Comparison of ENCODE assay signal across 17 mouse cellular contexts in the genomic region with DNA sequence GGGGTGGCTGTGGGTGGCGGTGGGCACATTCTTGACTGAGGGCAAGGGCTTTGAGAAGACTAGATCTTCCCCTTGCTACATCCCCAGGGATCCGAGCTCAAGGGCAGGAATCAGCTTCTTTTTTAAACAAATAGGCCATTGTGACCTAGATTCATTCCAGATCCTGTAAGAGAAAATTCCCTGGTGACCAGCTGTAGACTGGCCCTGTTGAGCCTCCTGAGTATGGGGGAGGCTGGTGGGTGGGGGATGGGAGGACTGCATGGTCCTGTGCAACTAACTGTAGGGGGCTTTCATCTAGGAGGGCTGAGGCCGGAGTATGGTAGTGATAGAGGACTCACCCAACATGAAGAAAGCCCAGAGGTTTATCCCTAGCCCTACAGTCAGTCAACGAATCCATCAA. TPM values are rescaled to one million over a fixed set of nuclear protein-coding genes. Genes with fewer than 3 reads are reported as not detected.
DNase-seq lines count a peak whose midpoint lies in the region; ATAC-seq and TF ChIP-seq lines count a peak whose summit lies in the region.
"Had no signal": no experiment of that assay in that cellular context is flagged by ENCODE, and none has a peak within 500 bp of the region (broad histone marks: within the 10 kb centered on the region; RNA-seq: fewer than 3 reads in every experiment).

No protein-coding gene starts in this region.

- no peak for DNase-seq in heart, embryonic 10.5 days (ENCODE audit: low spot score)
- no peak for DNase-seq in heart, adult 11 months
- no peak for DNase-seq in kidney, postnatal 0 days (ENCODE audit: low spot score)
- no peak for DNase-seq in kidney, postnatal 14 days
- no peak for DNase-seq in limb, embryonic 10.5 days (ENCODE audit: low spot score)
- no peak for DNase-seq in thymus, postnatal 14 days
- DNase-seq in urinary bladder, postnatal 36 days (ENCODE audit: low spot score in 2 of 2) = no peak
- DNase-seq: adrenal gland, adult 2 months; cerebellum, adult 2 months; heart, postnatal 4 days; kidney, adult 2 months; liver, postnatal 0 days; spleen, adult 18-20 months had no signal

- H3K9ac ChIP-seq in kidney, postnatal 0 days (ENCODE audit: low read depth, low read length) = 0 out of 2 replicates have a peak overlapping the region, but pooled peaks have one; percentile 18
- H3K9ac ChIP-seq: heart, embryonic 12.5 days; limb, embryonic 15.5 days; liver, postnatal 0 days; midbrain, embryonic 12.5 days had no signal

- 69% methylated on average over 4 of the region's 4 CpGs for WGBS in heart, embryonic 10.5 days
- 69% methylated on average over 4 of the region's 4 CpGs for WGBS in kidney, postnatal 0 days
- WGBS in limb, embryonic 10.5 days = 79% methylated on average over 4 of the region's 4 CpGs

- TF ChIP-seq CTCF in kidney, postnatal 0 days (IDR thresholded peaks at IDR 0.05; ENCODE audit: low read depth) = no peak
- no peak for TF ChIP-seq CTCF in E14TG2a.4 (conservative IDR thresholded peaks at IDR 0.05; ENCODE audit: low read length)

- H3K4me3 ChIP-seq in heart, embryonic 10.5 days = no peak overlapping the region
- H3K4me3 ChIP-seq in kidney, postnatal 0 days (replicated peaks; ENCODE audit: low read depth, low read length) = no peak overlapping the region
- H3K4me3 ChIP-seq in E14TG2a.4 (replicated peaks; ENCODE audit: low read length) = peak overlapping the region; percentile 48; the same call in 1 of the 2 replicates
- no peak overlapping the region for H3K4me3 ChIP-seq in limb, embryonic 10.5 days
- H3K4me3 ChIP-seq: heart, embryonic 12.5 days; limb, embryonic 15.5 days; midbrain, embryonic 12.5 days had no signal

- peak overlapping the region; percentile 38 for H3K4me2 ChIP-seq in kidney, postnatal 0 days (ENCODE audit: low read length)
- H3K4me2 ChIP-seq: heart, embryonic 12.5 days; limb, embryonic 15.5 days; midbrain, embryonic 12.5 days had no signal

- peaks cover 3% of the 10 kb centered on the region; the same call in 1 of the 2 replicates for H3K27me3 ChIP-seq in heart, embryonic 10.5 days (ENCODE audit: insufficient read depth, poor library complexity, severe bottlenecking)
- H3K27me3 ChIP-seq in kidney, postnatal 0 days (ENCODE audit: insufficient read depth, low read length) = no peaks in the 10 kb centered on the region
- no peaks in the 10 kb centered on the region for H3K27me3 ChIP-seq in E14TG2a.4 (ENCODE audit: insufficient read depth, low read length)
- H3K27me3 ChIP-seq in limb, embryonic 10.5 days (ENCODE audit: low read depth, poor library complexity, severe bottlenecking) = 0 out of 2 replicates have a peak, but pooled peaks cover 4% of the 10 kb centered on the region
- H3K27me3 ChIP-seq: heart, embryonic 12.5 days; limb, embryonic 15.5 days; midbrain, embryonic 12.5 days had no signal

- H3K36me3 ChIP-seq in heart, embryonic 10.5 days = no peaks in the 10 kb centered on the region
- H3K36me3 ChIP-seq in kidney, postnatal 0 days (ENCODE audit: insufficient read depth, low read length) = no peaks in the 10 kb centered on the region
- peaks cover 13% of the 10 kb centered on the region; the same call in 1 of the 2 replicates for H3K36me3 ChIP-seq in E14TG2a.4 (ENCODE audit: insufficient read depth, low read length)
- no peaks in the 10 kb centered on the region for H3K36me3 ChIP-seq in limb, embryonic 10.5 days
- H3K36me3 ChIP-seq: limb, embryonic 15.5 days; midbrain, embryonic 12.5 days had no signal

- H3K9me3 ChIP-seq in heart, embryonic 10.5 days = no peaks in the 10 kb centered on the region
- H3K9me3 ChIP-seq in kidney, postnatal 0 days (replicated peaks; ENCODE audit: low read length) = no peaks in the 10 kb centered on the region
- peaks cover 8% of the 10 kb centered on the region; the same call in 1 of the 2 replicates for H3K9me3 ChIP-seq in E14TG2a.4 (ENCODE audit: low read length)
- H3K9me3 ChIP-seq in limb, embryonic 10.5 days (replicated peaks) = no peaks in the 10 kb centered on the region
- H3K9me3 ChIP-seq: heart, embryonic 12.5 days; limb, embryonic 15.5 days; midbrain, embryonic 12.5 days had no signal

- H3K27ac ChIP-seq in heart, embryonic 10.5 days = peak overlapping the region; percentile 47; the same call in 1 of the 2 replicates
- no peak overlapping the region for H3K27ac ChIP-seq in kidney, postnatal 0 days
- H3K27ac ChIP-seq in limb, embryonic 10.5 days = peak overlapping the region; percentile 68
- H3K27ac ChIP-seq: limb, embryonic 15.5 days; midbrain, embryonic 12.5 days had no signal

- H3K4me1 ChIP-seq in heart, embryonic 10.5 days = peaks cover 40% of the 10 kb centered on the region
- H3K4me1 ChIP-seq in kidney, postnatal 0 days (replicated peaks; ENCODE audit: insufficient read depth, low read length) = peaks cover 11% of the 10 kb centered on the region; the same call in 1 of the 2 replicates
- H3K4me1 ChIP-seq in E14TG2a.4 (replicated peaks; ENCODE audit: low read depth, low read length) = peaks cover 56% of the 10 kb centered on the region
- H3K4me1 ChIP-seq in limb, embryonic 10.5 days = peaks cover 20% of the 10 kb centered on the region

- peak; percentile 31; the same call in 1 of the 2 replicates for ATAC-seq in kidney, postnatal 0 days (replicated peaks; ENCODE audit: low FRiP score, low read depth)
- ATAC-seq: liver, postnatal 0 days had no signal

RNA-seq across cellular contexts. Expression of a gene that starts 47.0 kb away (rescaled TPM):
- polyA plus RNA-seq in heart, embryonic 10.5 days (2016; fragmentation: Nextera tagmentation; extraction: Ambion mirVana) = 3.4 and 3.8 TPM in 2 replicates
- 2.4 and 3.7 TPM in 2 replicates for polyA plus RNA-seq in kidney, postnatal 0 days (2015; fragmentation: Nextera tagmentation; extraction: Ambion mirVana)
- 0.75 and 1.1 TPM in 2 replicates for polyA plus RNA-seq in limb, embryonic 10.5 days (2016; fragmentation: Nextera tagmentation; extraction: Ambion mirVana)
